8 mouse cellular contexts compared by ENCODE assay signal in the genomic region with DNA sequence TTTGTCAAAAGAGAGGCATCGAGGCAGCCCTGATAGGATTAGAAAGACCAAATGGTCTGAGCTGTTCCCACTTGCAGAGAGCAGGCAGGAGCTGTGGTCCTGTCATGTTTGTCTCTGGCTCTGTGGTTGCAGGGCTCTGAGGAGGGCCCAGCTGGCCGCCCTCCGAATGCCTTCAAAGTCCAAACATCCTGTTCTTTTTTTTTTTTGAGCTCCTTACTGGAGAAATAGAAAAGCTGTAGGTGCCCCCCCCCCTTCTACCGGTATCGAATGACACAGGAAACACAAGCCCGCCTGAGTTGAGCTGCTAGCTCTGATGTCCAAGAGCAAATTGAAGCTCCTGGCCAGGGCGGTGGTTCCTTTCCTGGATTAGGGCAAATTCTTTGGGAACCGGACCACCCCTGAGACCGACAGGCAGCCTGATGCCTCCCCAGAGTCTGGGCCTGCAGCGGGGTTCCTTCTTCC. TPM values are rescaled to one million over a fixed set of nuclear protein-coding genes. Genes with fewer than 3 reads are reported as not detected.
DNase-seq lines count a peak whose midpoint lies in the region; ATAC-seq and TF ChIP-seq lines count a peak whose summit lies in the region.

No protein-coding gene starts in this region.

- 0 out of 2 replicates have a peak overlapping the region, but pooled peaks have one; percentile 52 for H3K9ac ChIP-seq in heart, embryonic 12.5 days
- H3K9ac ChIP-seq in midbrain, embryonic 13.5 days (replicated peaks), result peak overlapping the region; percentile 42; the same call in 1 of the 2 replicates

- H3K9me3 ChIP-seq in heart, embryonic 12.5 days (replicated peaks), result no peaks in the 10 kb centered on the region
- no peaks in the 10 kb centered on the region for H3K9me3 ChIP-seq in midbrain, embryonic 13.5 days

- H3K4me1 ChIP-seq in heart, embryonic 12.5 days (replicated peaks), result peaks cover 70% of the 10 kb centered on the region
- peaks cover 42% of the 10 kb centered on the region for H3K4me1 ChIP-seq in midbrain, embryonic 13.5 days (replicated peaks)

- H3K27ac ChIP-seq in gastrocnemius, adult 2 months, result peak overlapping the region; percentile 90
- peak overlapping the region; percentile 82 for H3K27ac ChIP-seq in heart, embryonic 12.5 days (ENCODE audit: poor library complexity, severe bottlenecking)
- peak overlapping the region; percentile 60 for H3K27ac ChIP-seq in midbrain, embryonic 13.5 days

- intact Hi-C loops in gastrocnemius, adult 2 months (cut with DNase I), result no loop called here

- no peak for TF ChIP-seq CTCF in gastrocnemius, adult 2 months (IDR thresholded peaks at IDR 0.05)

- H3K36me3 ChIP-seq in heart, embryonic 12.5 days, result peaks cover 30% of the 10 kb centered on the region
- H3K36me3 ChIP-seq in midbrain, embryonic 13.5 days, result no peaks in the 10 kb centered on the region

- ATAC-seq in heart, embryonic 12.5 days (ENCODE audit: insufficient number of reproducible peaks, low FRiP score), result peak; percentile 56; the same call in 1 of the 2 replicates
- ATAC-seq in midbrain, embryonic 13.5 days, result no peak

- H3K27me3 ChIP-seq in heart, embryonic 12.5 days (replicated peaks), result no peaks in the 10 kb centered on the region
- H3K27me3 ChIP-seq in midbrain, embryonic 13.5 days, result no peaks in the 10 kb centered on the region

- 18% methylated on average over 10 of the region's 10 CpGs for WGBS in heart, embryonic 12.5 days
- 8% methylated on average over 10 of the region's 10 CpGs for WGBS in midbrain, embryonic 13.5 days

- peak overlapping the region; percentile 36 for H3K4me2 ChIP-seq in heart, embryonic 12.5 days
- 0 out of 2 replicates have a peak overlapping the region, but pooled peaks have one; percentile 11 for H3K4me2 ChIP-seq in midbrain, embryonic 13.5 days (replicated peaks)

- DNase-seq in gastrocnemius, adult 2 months, result peak; percentile 39
- no peak for DNase-seq in gastrocnemius, postnatal 10 days
- peak; percentile 53 to 60 for DNase-seq in kidney, postnatal 36 days
- DNase-seq in ovary, adult 18-20 months (ENCODE audit: low spot score), result no peak
- DNase-seq in layer of hippocampus, adult 18-20 months (ENCODE audit: low spot score in 2 of 2), result no peak
- no peak for DNase-seq in gastrocnemius, adult 18-20 months (ENCODE audit: low spot score)

- H3K4me3 ChIP-seq in gastrocnemius, adult 2 months, result peak overlapping the region; percentile 68
- peak overlapping the region; percentile 5 for H3K4me3 ChIP-seq in heart, embryonic 12.5 days
- H3K4me3 ChIP-seq in midbrain, embryonic 13.5 days (replicated peaks), result no peak overlapping the region

RNA-seq across cellular contexts. Expression of gene Ece1, which starts 58.5 kb away (rescaled TPM):
- total RNA-seq in gastrocnemius, adult 2 months (2021), result 100 to 1,000 TPM in 1 of 2 experiments, 10 to 100 TPM in 1; 61.6 to 103 TPM
- total RNA-seq in gastrocnemius, postnatal 10 days (2021), result 10 to 100 TPM; 51.8 to 53.6 TPM
- 122 and 144 TPM in 2 replicates for polyA plus RNA-seq in heart, embryonic 12.5 days (2016; fragmentation: Nextera tagmentation; extraction: Ambion mirVana)
- polyA plus RNA-seq in midbrain, embryonic 13.5 days (2015; fragmentation: Nextera tagmentation; extraction: Ambion mirVana), result 12.7 and 19.4 TPM in 2 replicates
- total RNA-seq in layer of hippocampus, adult 18-20 months (2021), result 10 to 100 TPM; 48.8 to 53.8 TPM
- 10 to 100 TPM; 65.0 to 78.0 TPM for total RNA-seq in gastrocnemius, adult 18-20 months (2021)

Comparison
In these comparisons a context has a peak if more than half of its experiments do, and no peak if none do; other contexts are left out.
1. DNase-seq: peak in gastrocnemius, adult 2 months (single experiment) and kidney, postnatal 36 days (2 of 2); none in gastrocnemius, postnatal 10 days (single experiment), ovary, adult 18-20 months (single experiment), layer of hippocampus, adult 18-20 months (0 of 2) and gastrocnemius, adult 18-20 months (single experiment).
2. Peak in every context shown above with its lines, with median percentiles within 50 percentile points of each other: H3K27ac ChIP-seq.